Mouse (Mus musculus) right cerebral cortex, postnatal 10 days (tissue): ENCODE results near the gene Bet1l.
"Not testable (repeated sequence)": the region's sequence is repeated elsewhere in the genome, so short reads cannot be mapped to it uniquely, and the experiment has no call there.

ENCODE experiments used
- DNase-seq, 2 experiments: peaks; one replicate each; pipeline ENCODE4 v3.0.0; 2021; ENCODE audit warnings: low spot score in 2 of 2

The Bet1l gene

GRCm38 (mm10) chr7:140857550-140858505 lies at the start of gene Bet1l:
Gene Bet1l, minus strand, starts transcription at chr7:140857577.
- DNase-seq: no peak

GRCm38 (mm10) chr7:140907131-140907530 lies 49.8 kb upstream of the Bet1l start:
- DNase-seq: no peak

GRCm38 (mm10) chr7:140905642-140906081 lies 48.3 kb upstream of the Bet1l start:
- DNase-seq: no peak

GRCm38 (mm10) chr7:140903212-140903611 lies 45.8 kb upstream of the Bet1l start:
- peak; percentile 74 to 84 for DNase-seq

GRCm38 (mm10) chr7:140902036-140902875 lies 44.9 kb upstream of the Bet1l start:
- no peak for DNase-seq

GRCm38 (mm10) chr7:140900220-140900619 lies 42.8 kb upstream of the Bet1l start, which contains the start of gene Cox8b:
Gene Cox8b, minus strand, starts transcription at chr7:140900446.
- DNase-seq: no peak

- no peak for DNase-seq
Observed at GRCm38 (mm10) chr7:140899121-140899520, 41.7 kb upstream of the Bet1l start.

GRCm38 (mm10) chr7:140897863-140898262 lies 40.5 kb upstream of the Bet1l start:
- no peak for DNase-seq

GRCm38 (mm10) chr7:140894611-140895010 lies 37.2 kb upstream of the Bet1l start:
- no peak for DNase-seq

GRCm38 (mm10) chr7:140894031-140894430 lies 36.7 kb upstream of the Bet1l start:
- no peak for DNase-seq

- not testable (repeated sequence) for DNase-seq
Observed at GRCm38 (mm10) chr7:140890636-140891035, 33.3 kb upstream of the Bet1l start.

- no peak for DNase-seq
Observed at GRCm38 (mm10) chr7:140882469-140882803, 25.1 kb upstream of the Bet1l start.

- peak; percentile 96 to 97 for DNase-seq
Observed at GRCm38 (mm10) chr7:140881696-140882468, 24.5 kb upstream of the Bet1l start, which contains the start of the genes Psmd13 and Sirt3. Gene Psmd13, plus strand, starts transcription at chr7:140881968. Gene Sirt3, minus strand, starts transcription at chr7:140882309.

- no peak for DNase-seq
Observed at GRCm38 (mm10) chr7:140880865-140881515, 23.6 kb upstream of the Bet1l start.

- DNase-seq: no peak
Observed at GRCm38 (mm10) chr7:140880419-140880818, 23.0 kb upstream of the Bet1l start.

- no peak for DNase-seq
Observed at GRCm38 (mm10) chr7:140879355-140879754, 22.0 kb upstream of the Bet1l start.

GRCm38 (mm10) chr7:140877364-140877763 lies 20.0 kb upstream of the Bet1l start:
- DNase-seq: no peak

- DNase-seq: no peak
Observed at GRCm38 (mm10) chr7:140874224-140874623, 16.8 kb upstream of the Bet1l start.

GRCm38 (mm10) chr7:140864761-140865160 lies 7.4 kb upstream of the Bet1l start:
- DNase-seq: no peak

GRCm38 (mm10) chr7:140860728-140861127 lies 3.4 kb upstream of the Bet1l start:
- DNase-seq: no peak

GRCm38 (mm10) chr7:140859997-140860396 lies 2.6 kb upstream of the Bet1l start:
- no peak for DNase-seq
